Mouse (Mus musculus): ENCODE results near the gene Pim1. TPM values are rescaled to one million over a fixed set of nuclear protein-coding genes. Genes with fewer than 3 reads are reported as not detected.
"Not testable (repeated sequence)": the region's sequence is repeated elsewhere in the genome, so short reads cannot be mapped to it uniquely, and the experiment has no call there.

Gene Pim1
- polyA plus RNA-seq, 1 experiment from 2014 or later, result 11.8 TPM

GRCm38 (mm10) chr17:29502669-29503665, 12.4 kb downstream of the Pim1 start:
- 0 out of 2 replicates have a peak overlapping the region, but pooled peaks have one; percentile 5 for H3K9ac ChIP-seq (ENCODE audit: low read depth, low read length)

GRCm38 (mm10) chr17:29503700-29504099, 13.1 kb downstream of the Pim1 start:
- Histone ChIP-seq H3K9ac (ENCODE audit: low read depth, low read length) (no peak overlapping the region), H3K27me3 (replicated peaks; ENCODE audit: control insufficient read depth, insufficient read depth, low read length) (no peaks in the 10 kb centered on the region), H3K4me2 (ENCODE audit: low read depth, low read length) (no peak overlapping the region), H3K4me3 (ENCODE audit: low read length) (no peak overlapping the region), H3K36me3 (ENCODE audit: control insufficient read depth, insufficient read depth, low read length) (no peaks in the 10 kb centered on the region), H3K9me3 (ENCODE audit: control insufficient read depth, low read length) (no peaks in the 10 kb centered on the region), H3K27ac (ENCODE audit: low read length) (no peak overlapping the region), H3K4me1 (ENCODE audit: control insufficient read depth, insufficient read depth, low read length) (peaks cover 8% of the 10 kb centered on the region)
- WGBS, result 81% methylated on average over 5 of the region's 5 CpGs
- no peak for ATAC-seq

More at GRCm38 (mm10) chr17:29502669-29503665, 12.4 kb downstream of the Pim1 start:
- WGBS, result 14% methylated on average over 32 of the region's 32 CpGs
- H3K36me3 ChIP-seq (ENCODE audit: control insufficient read depth, insufficient read depth, low read length), result no peaks in the 10 kb centered on the region
- peak overlapping the region; percentile 15 for H3K4me3 ChIP-seq (ENCODE audit: low read length)
- no peaks in the 10 kb centered on the region for H3K9me3 ChIP-seq (ENCODE audit: control insufficient read depth, low read length)
- peaks cover 8% of the 10 kb centered on the region for H3K4me1 ChIP-seq (ENCODE audit: control insufficient read depth, insufficient read depth, low read length)
- H3K27me3 ChIP-seq (replicated peaks; ENCODE audit: control insufficient read depth, insufficient read depth, low read length), result no peaks in the 10 kb centered on the region
- no peak for ATAC-seq
- no peak overlapping the region for H3K27ac ChIP-seq (ENCODE audit: low read length)
- H3K4me2 ChIP-seq (ENCODE audit: low read depth, low read length), result peak overlapping the region; percentile 42

- 65% methylated on average over 12 of the region's 12 CpGs for WGBS
- H3K4me2 ChIP-seq (ENCODE audit: low read depth, low read length), result no peak overlapping the region
- H3K4me3 ChIP-seq (ENCODE audit: low read length), result no peak overlapping the region
- no peak overlapping the region for H3K9ac ChIP-seq (ENCODE audit: low read depth, low read length)
- no peak for ATAC-seq
- no peaks in the 10 kb centered on the region for H3K4me1 ChIP-seq (ENCODE audit: control insufficient read depth, insufficient read depth, low read length)
- H3K27me3 ChIP-seq (replicated peaks; ENCODE audit: control insufficient read depth, insufficient read depth, low read length), result no peaks in the 10 kb centered on the region
- H3K36me3 ChIP-seq (ENCODE audit: control insufficient read depth, insufficient read depth, low read length), result no peaks in the 10 kb centered on the region
- H3K9me3 ChIP-seq (ENCODE audit: control insufficient read depth, low read length), result no peaks in the 10 kb centered on the region
- no peak overlapping the region for H3K27ac ChIP-seq (ENCODE audit: low read length)
These were observed 18.5 kb downstream of the Pim1 start for GRCm38 (mm10) chr17:29508927-29509608.

- H3K27me3 ChIP-seq (replicated peaks; ENCODE audit: control insufficient read depth, insufficient read depth, low read length), result no peaks in the 10 kb centered on the region
- H3K4me2 ChIP-seq (ENCODE audit: low read depth, low read length), result no peak overlapping the region
- H3K4me3 ChIP-seq (ENCODE audit: low read length), result no peak overlapping the region
- no peak overlapping the region for H3K27ac ChIP-seq (ENCODE audit: low read length)
- no peak overlapping the region for H3K9ac ChIP-seq (ENCODE audit: low read depth, low read length)
- no peaks in the 10 kb centered on the region for H3K4me1 ChIP-seq (ENCODE audit: control insufficient read depth, insufficient read depth, low read length)
- WGBS, result 48% methylated on average over 8 of the region's 8 CpGs
- ATAC-seq, result no peak
- H3K9me3 ChIP-seq (ENCODE audit: control insufficient read depth, low read length), result no peaks in the 10 kb centered on the region
- H3K36me3 ChIP-seq (ENCODE audit: control insufficient read depth, insufficient read depth, low read length), result no peaks in the 10 kb centered on the region
These were observed 20.1 kb downstream of the Pim1 start for GRCm38 (mm10) chr17:29510691-29511090.

- no peaks in the 10 kb centered on the region for H3K27me3 ChIP-seq (replicated peaks; ENCODE audit: control insufficient read depth, insufficient read depth, low read length)
- ATAC-seq, result peak; percentile 73
- H3K4me2 ChIP-seq (ENCODE audit: low read depth, low read length), result no peak overlapping the region
- no peak overlapping the region for H3K9ac ChIP-seq (ENCODE audit: low read depth, low read length)
- 30% methylated on average over 13 of the region's 13 CpGs for WGBS
- no peaks in the 10 kb centered on the region for H3K36me3 ChIP-seq (ENCODE audit: control insufficient read depth, insufficient read depth, low read length)
- H3K4me1 ChIP-seq (ENCODE audit: control insufficient read depth, insufficient read depth, low read length), result no peaks in the 10 kb centered on the region
- H3K27ac ChIP-seq (ENCODE audit: low read length), result no peak overlapping the region
- no peak overlapping the region for H3K4me3 ChIP-seq (ENCODE audit: low read length)
- H3K9me3 ChIP-seq (ENCODE audit: control insufficient read depth, low read length), result no peaks in the 10 kb centered on the region
These were observed 22.6 kb downstream of the Pim1 start for GRCm38 (mm10) chr17:29513044-29513730.

GRCm38 (mm10) chr17:29514435-29514834, 23.9 kb downstream of the Pim1 start:
- ATAC-seq, result no peak
- H3K27me3 ChIP-seq (replicated peaks; ENCODE audit: control insufficient read depth, insufficient read depth, low read length), result no peaks in the 10 kb centered on the region
- WGBS, result 2% methylated on average over 11 of the region's 11 CpGs
- no peaks in the 10 kb centered on the region for H3K4me1 ChIP-seq (ENCODE audit: control insufficient read depth, insufficient read depth, low read length)
- no peaks in the 10 kb centered on the region for H3K9me3 ChIP-seq (ENCODE audit: control insufficient read depth, low read length)
- no peak overlapping the region for H3K9ac ChIP-seq (ENCODE audit: low read depth, low read length)
- no peak overlapping the region for H3K4me2 ChIP-seq (ENCODE audit: low read depth, low read length)
- no peak overlapping the region for H3K4me3 ChIP-seq (ENCODE audit: low read length)
- H3K36me3 ChIP-seq (ENCODE audit: control insufficient read depth, insufficient read depth, low read length), result no peaks in the 10 kb centered on the region
- no peak overlapping the region for H3K27ac ChIP-seq (ENCODE audit: low read length)

- 84% methylated on average over 5 of the region's 5 CpGs for WGBS
- H3K4me3 ChIP-seq (ENCODE audit: low read length); H3K4me1 ChIP-seq (ENCODE audit: control insufficient read depth, insufficient read depth, low read length); H3K9me3 ChIP-seq (ENCODE audit: control insufficient read depth, low read length); H3K9ac ChIP-seq (ENCODE audit: low read depth, low read length); H3K36me3 ChIP-seq (ENCODE audit: control insufficient read depth, insufficient read depth, low read length); ATAC-seq; H3K27ac ChIP-seq (ENCODE audit: low read length); H3K27me3 ChIP-seq (replicated peaks; ENCODE audit: control insufficient read depth, insufficient read depth, low read length); H3K4me2 ChIP-seq (ENCODE audit: low read depth, low read length): not testable (repeated sequence)
These were observed 28.1 kb downstream of the Pim1 start for GRCm38 (mm10) chr17:29518665-29519064.

- H3K4me1 ChIP-seq (ENCODE audit: control insufficient read depth, insufficient read depth, low read length), result no peaks in the 10 kb centered on the region
- WGBS, result 68% methylated on average over 8 of the region's 8 CpGs
- no peak overlapping the region for H3K4me2 ChIP-seq (ENCODE audit: low read depth, low read length)
- no peaks in the 10 kb centered on the region for H3K9me3 ChIP-seq (ENCODE audit: control insufficient read depth, low read length)
- no peak overlapping the region for H3K27ac ChIP-seq (ENCODE audit: low read length)
- no peaks in the 10 kb centered on the region for H3K27me3 ChIP-seq (replicated peaks; ENCODE audit: control insufficient read depth, insufficient read depth, low read length)
- no peaks in the 10 kb centered on the region for H3K36me3 ChIP-seq (ENCODE audit: control insufficient read depth, insufficient read depth, low read length)
- no peak overlapping the region for H3K4me3 ChIP-seq (ENCODE audit: low read length)
- no peak overlapping the region for H3K9ac ChIP-seq (ENCODE audit: low read depth, low read length)
- no peak for ATAC-seq
These were observed 29.2 kb downstream of the Pim1 start for GRCm38 (mm10) chr17:29519731-29520130.

GRCm38 (mm10) chr17:29525613-29526012, 35.1 kb downstream of the Pim1 start:
- Histone ChIP-seq H3K9ac (ENCODE audit: low read depth, low read length) (no peak overlapping the region), H3K36me3 (ENCODE audit: control insufficient read depth, insufficient read depth, low read length) (no peaks in the 10 kb centered on the region), H3K4me1 (ENCODE audit: control insufficient read depth, insufficient read depth, low read length) (no peaks in the 10 kb centered on the region), H3K9me3 (ENCODE audit: control insufficient read depth, low read length) (no peaks in the 10 kb centered on the region), H3K27me3 (replicated peaks; ENCODE audit: control insufficient read depth, insufficient read depth, low read length) (no peaks in the 10 kb centered on the region), H3K4me2 (ENCODE audit: low read depth, low read length) (no peak overlapping the region), H3K4me3 (ENCODE audit: low read length) (no peak overlapping the region), H3K27ac (ENCODE audit: low read length) (no peak overlapping the region)
- ATAC-seq, result no peak
- 80% methylated on average over 2 of the region's 2 CpGs for whole genome bisulfite sequencing

All from intestine, embryonic 16.5 days (tissue).